Mouse (Mus musculus) liver, postnatal 0 days (tissue): ENCODE data around the gene Pdf. TPM values are rescaled to one million over a fixed set of nuclear protein-coding genes. Genes with fewer than 3 reads are reported as not detected.

Experiments
- ATAC-seq: fragments of 200-750 bp; cut with Nextera tagmentation; 2 replicates; pipeline ENCODE4 v1.8.0; 2017; ENCODE audit warnings: mild to moderate bottlenecking, moderate library complexity
- DNase-seq: peaks from one replicate; pipeline ENCODE4 v3.0.0-alpha.2; 2016
- H3K27ac ChIP-seq: fragments of 300-500 bp; sonication (generic); 2 replicates; pipeline ENCODE4 v1.5.1; 2014; ENCODE audit warnings: antibody characterized with exemption, moderate library complexity, mild to moderate bottlenecking, low read depth
- H3K27me3 ChIP-seq: fragments of 300-500 bp; sonication (generic); 2 replicates; pipeline ENCODE4 v1.6.1; 2014; ENCODE audit warnings: low read length, control low read depth, mixed read lengths; ENCODE audit not compliant: insufficient read depth
- H3K36me3 ChIP-seq: fragments of 300-500 bp; sonication (generic); replicated peaks from 2 replicates; pipeline ENCODE4 v1.6.1; 2014; ENCODE audit warnings: mild to moderate bottlenecking, control low read depth, low read length, moderate library complexity, mixed read lengths; ENCODE audit not compliant: insufficient read depth
- H3K4me1 ChIP-seq: fragments of 300-500 bp; sonication (generic); 2 replicates; pipeline ENCODE4 v1.6.1; 2014; ENCODE audit warnings: antibody characterized with exemption, mild to moderate bottlenecking, control low read depth; ENCODE audit not compliant: insufficient read depth
- H3K4me2 ChIP-seq: fragments of 300-500 bp; sonication (generic); 2 replicates; pipeline ENCODE4 v1.6.1; 2014; ENCODE audit warnings: low read depth, mild to moderate bottlenecking, low read length, moderate library complexity, mixed read lengths
- H3K4me3 ChIP-seq: fragments of 300-500 bp; sonication (generic); 2 replicates; pipeline ENCODE4 v1.5.1; 2014; ENCODE audit warnings: low read depth, low read length
- H3K9ac ChIP-seq: fragments of 300-500 bp; sonication (generic); replicated peaks from 2 replicates; pipeline ENCODE4 v1.6.1; 2014; ENCODE audit warnings: mild to moderate bottlenecking, moderate library complexity
- H3K9me3 ChIP-seq: fragments of 300-500 bp; sonication (generic); 2 replicates; pipeline ENCODE4 v1.6.1; 2016; ENCODE audit warnings: mild to moderate bottlenecking, control low read depth, low read length, mixed read lengths
- CTCF ChIP-seq: sonication (generic); IDR thresholded peaks from 2 replicates; pipeline ENCODE4 v1.5.1; 2016; ENCODE audit warnings: antibody characterized with exemption, low read depth
- EP300 ChIP-seq: IDR thresholded peaks from 2 replicates; pipeline ENCODE4 v1.6.1; 2016; ENCODE audit warnings: antibody characterized with exemption, low read depth, mild to moderate bottlenecking
- WGBS: fragments of 180-500 bp; shearing (Covaris S2); extraction: QIAGEN DNeasy Blood & Tissue Kit; methylation state at CpG from one replicate; pipeline ENCODE4 v1.1.7; 2014; ENCODE audit not compliant: insufficient replicate concordance; 5-methylcytosine and 5-hydroxymethylcytosine counted together
- polyA plus RNA-seq: library from polyadenylated mRNA; unstranded; fragments of >200 nt; fragmentation: Nextera tagmentation; extraction: Ambion mirVana; gene quantifications from 2 replicates; pipeline ENCODE4 v1.2.1, GENCODE M21; 2015

The Pdf gene
- polyA plus RNA-seq, 1 experiment from 2014 or later, result 20.7 TPM

- no peak overlapping the region for H3K9ac ChIP-seq
- peaks cover 28% of the 10 kb centered on the region for H3K36me3 ChIP-seq
- no peaks in the 10 kb centered on the region for H3K4me1 ChIP-seq
- ATAC-seq (no peak), DNase-seq (peak; percentile 34)
- no peaks in the 10 kb centered on the region for H3K27me3 ChIP-seq
- no peak overlapping the region for H3K4me2 ChIP-seq
- H3K27ac ChIP-seq, result no peak overlapping the region
- no peak overlapping the region for H3K4me3 ChIP-seq
- 94% methylated on average over 17 of the region's 17 CpGs for WGBS
- H3K9me3 ChIP-seq, result no peaks in the 10 kb centered on the region
- TF ChIP-seq CTCF, result peak; percentile 63
- TF ChIP-seq EP300, result no peak
Observed at GRCm38 (mm10) chr8:107085358-107085757, 36.9 kb upstream of the Pdf start.

DNA sequence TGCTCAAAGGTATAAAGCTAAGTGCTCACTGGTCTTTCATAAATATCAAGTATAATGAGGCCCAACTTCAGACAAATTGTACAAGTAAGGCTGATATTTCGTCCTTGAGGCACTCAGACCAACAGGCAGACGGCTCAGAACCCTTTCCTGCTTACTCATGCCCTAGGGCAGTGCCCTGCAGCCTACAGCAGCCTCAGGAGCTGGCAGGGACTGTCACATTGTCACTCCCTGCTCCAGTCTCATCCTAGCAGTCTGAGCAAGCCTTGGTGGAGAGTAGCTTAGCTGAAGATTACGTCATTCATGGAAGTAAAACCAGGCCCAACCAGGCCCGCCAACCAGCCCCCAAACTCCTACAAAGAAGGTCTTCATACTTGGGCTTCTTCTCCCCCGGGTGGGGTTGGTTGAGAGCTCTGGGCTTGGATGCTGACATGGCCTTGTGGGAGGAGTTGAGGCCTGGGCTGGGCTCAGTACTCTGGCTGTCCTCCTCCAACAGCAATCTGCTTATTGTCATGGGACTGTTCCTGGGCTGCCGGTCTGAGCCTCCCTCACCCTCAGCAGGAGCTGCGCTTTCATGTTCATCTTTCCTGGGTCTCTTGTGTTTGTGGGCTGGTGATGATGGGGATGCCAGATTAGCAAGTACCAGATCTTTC, 27.9 kb upstream of the Pdf start:
- Histone ChIP-seq H3K27me3 (no peaks in the 10 kb centered on the region), H3K4me3 (no peak overlapping the region), H3K9ac (no peak overlapping the region), H3K27ac (no peak overlapping the region), H3K9me3 (no peaks in the 10 kb centered on the region), H3K4me1 (no peaks in the 10 kb centered on the region), H3K4me2 (no peak overlapping the region), H3K36me3 (peaks cover 69% of the 10 kb centered on the region)
- WGBS, result 83% methylated on average over 7 of the region's 7 CpGs
- TF ChIP-seq CTCF (no peak), EP300 (no peak)
- no peak for DNase-seq
- no peak for ATAC-seq

GRCm38 (mm10) chr8:107074128-107074527, 25.7 kb upstream of the Pdf start:
- Histone ChIP-seq H3K36me3 (peaks cover 63% of the 10 kb centered on the region), H3K27me3 (no peaks in the 10 kb centered on the region), H3K4me1 (no peaks in the 10 kb centered on the region), H3K27ac (no peak overlapping the region), H3K9me3 (no peaks in the 10 kb centered on the region), H3K4me3 (no peak overlapping the region), H3K9ac (no peak overlapping the region), H3K4me2 (no peak overlapping the region)
- TF ChIP-seq CTCF, result no peak
- no peak for TF ChIP-seq EP300
- DNase-seq (no peak), ATAC-seq (no peak)
- 90% methylated on average over 1 of the region's 1 CpGs for WGBS

- Histone ChIP-seq H3K4me2 (no peak overlapping the region), H3K27ac (no peak overlapping the region), H3K9ac (no peak overlapping the region), H3K4me1 (no peaks in the 10 kb centered on the region), H3K36me3 (peaks cover 59% of the 10 kb centered on the region), H3K27me3 (no peaks in the 10 kb centered on the region), H3K9me3 (no peaks in the 10 kb centered on the region), H3K4me3 (no peak overlapping the region)
- ATAC-seq, result no peak
- TF ChIP-seq EP300, result no peak
- no peak for TF ChIP-seq CTCF
- 65% methylated on average over 4 of the region's 4 CpGs for WGBS
- no peak for DNase-seq
Observed at GRCm38 (mm10) chr8:107073706-107074105, 25.3 kb upstream of the Pdf start.

GRCm38 (mm10) chr8:107065511-107066496, 17.4 kb upstream of the Pdf start, which contains the start of gene Tmed6:
Tmed6 (minus strand) TSS chr8:107065644.
- peaks cover 2% of the 10 kb centered on the region; the same call in 1 of the 2 replicates for H3K4me1 ChIP-seq
- H3K4me2 ChIP-seq, result no peak within 1 kb of the TSS
- peaks cover 11% of the 10 kb centered on the region; the same call in 1 of the 2 replicates for H3K36me3 ChIP-seq
- no peaks in the 10 kb centered on the region for H3K9me3 ChIP-seq
- ATAC-seq (peak; percentile 79), DNase-seq (peak; percentile 34)
- H3K9ac ChIP-seq, result no peak within 1 kb of the TSS
- 49% methylated on average over 17 of the region's 17 CpGs for WGBS
- no peak within 1 kb of the TSS for H3K4me3 ChIP-seq
- H3K27ac ChIP-seq, result no peak within 1 kb of the TSS
- H3K27me3 ChIP-seq, result no peaks in the 10 kb centered on the region
- TF ChIP-seq EP300 (no peak), CTCF (no peak)

GRCm38 (mm10) chr8:107062613-107063012, 14.2 kb upstream of the Pdf start:
- no peak for TF ChIP-seq EP300
- TF ChIP-seq CTCF, result no peak
- WGBS, result 74% methylated on average over 1 of the region's 1 CpGs

More at GRCm38 (mm10) chr8:107062613-107063012, 14.2 kb upstream of the Pdf start:
- Histone ChIP-seq H3K4me3 (no peak overlapping the region), H3K4me2 (no peak overlapping the region), H3K36me3 (peaks cover 9% of the 10 kb centered on the region), H3K9me3 (no peaks in the 10 kb centered on the region), H3K4me1 (peaks cover 10% of the 10 kb centered on the region), H3K9ac (no peak overlapping the region), H3K27me3 (no peaks in the 10 kb centered on the region), H3K27ac (no peak overlapping the region)
- DNase-seq, result no peak
- no peak for ATAC-seq
